Mouse (Mus musculus) CH12.LX (cell line): ENCODE measurements around the gene Ttll5.

Source experiments
- CTCF ChIP-seq, 2 experiments: IDR thresholded peaks in 1 of 2; conservative IDR thresholded peaks in 1 of 2; 2 replicates each; pipeline ENCODE4 v1.5.1; 2011 to 2012; ENCODE audit warnings: low read depth in 2 of 2, low read length in 2 of 2, improper control_type of control experiment in 1 of 2, inconsistent platforms in 1 of 2, mild to moderate bottlenecking in 1 of 2, moderate library complexity in 1 of 2
- E2F4 ChIP-seq: IDR thresholded peaks from 2 replicates; pipeline ENCODE4 v1.6.1; 2011; ENCODE audit warnings: low read depth, low read length, improper control_type of control experiment; ENCODE audit not compliant: insufficient replicate concordance
- EP300 ChIP-seq: IDR thresholded peaks from 2 replicates; pipeline ENCODE4 v1.6.1; 2011; ENCODE audit warnings: low read length, improper control_type of control experiment
- KAT2A ChIP-seq: IDR thresholded peaks from 2 replicates; pipeline ENCODE4 v1.6.1; 2012; ENCODE audit warnings: low read length, improper control_type of control experiment, inconsistent platforms; ENCODE audit not compliant: insufficient replicate concordance
- MYC ChIP-seq: IDR thresholded peaks from 2 replicates; pipeline ENCODE4 v1.6.1; 2011; ENCODE audit warnings: low read depth, mild to moderate bottlenecking, improper control_type of control experiment, low read length
- POLR2A ChIP-seq: IDR thresholded peaks from 2 replicates; pipeline ENCODE4 v1.6.1; 2011; ENCODE audit warnings: low read depth, mild to moderate bottlenecking, improper control_type of control experiment, low read length
- RAD21 ChIP-seq: IDR thresholded peaks from 2 replicates; pipeline ENCODE4 v1.6.1; 2011; ENCODE audit warnings: low read depth, mild to moderate bottlenecking, low read length, improper control_type of control experiment, moderate library complexity
- TBP ChIP-seq: conservative IDR thresholded peaks from 2 replicates; pipeline ENCODE4 v1.6.1; 2011; ENCODE audit warnings: low read depth, low read length, improper control_type of control experiment
- ZKSCAN1 ChIP-seq: IDR thresholded peaks from 2 replicates; pipeline ENCODE4 v1.6.1; 2012; ENCODE audit warnings: low read depth, inconsistent platforms, low read length, improper control_type of control experiment, borderline replicate concordance

DNA sequence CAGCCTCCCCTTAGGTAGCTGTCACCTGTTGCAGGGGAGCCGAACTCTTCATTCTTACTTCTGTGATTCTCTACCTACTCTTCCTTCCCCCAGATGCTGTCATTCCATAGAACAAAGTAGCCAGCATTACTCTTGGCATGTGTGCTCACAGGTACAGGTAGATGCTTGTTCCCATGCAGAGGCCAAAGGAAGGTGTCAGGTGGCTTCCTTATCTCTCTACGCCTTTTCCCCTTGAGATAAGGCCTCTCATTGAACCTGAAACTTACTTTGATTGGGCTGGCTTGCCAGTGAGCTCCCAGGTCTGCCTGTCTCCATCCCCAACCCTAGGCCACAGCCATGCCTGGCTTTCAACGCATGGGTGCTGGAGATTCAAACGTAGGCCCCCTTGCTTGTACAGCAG lies 269.6 kb downstream of the Ttll5 start:
- no peak for TF ChIP-seq MYC
- TF ChIP-seq ZKSCAN1, result no peak
- TF ChIP-seq EP300, result no peak
- no peak for TF ChIP-seq E2F4
- TF ChIP-seq CTCF (conservative IDR thresholded peaks at IDR 0.05 in 1 of 2, IDR thresholded peaks at IDR 0.05 in 1 of 2; ENCODE audit: low read depth in 2 of 2, low read length in 2 of 2), result no peak
- no peak for TF ChIP-seq RAD21
- TF ChIP-seq POLR2A, result no peak
- TF ChIP-seq KAT2A, result no peak
- TF ChIP-seq TBP, result no peak
